Mouse (Mus musculus) embryonic fibroblast, embryonic 13.5 days (primary cell): ENCODE results near the gene Tec.

Experiments used
- CTCF ChIP-seq: IDR thresholded peaks from 2 replicates; pipeline ENCODE4 v1.5.1; 2011; ENCODE audit warnings: mild to moderate bottlenecking, control low read depth, low read length, moderate library complexity, borderline replicate concordance; ENCODE audit not compliant: insufficient read depth
- POLR2A ChIP-seq: IDR thresholded peaks from 2 replicates; pipeline ENCODE4 v1.6.1; 2011; ENCODE audit warnings: low read depth, mild to moderate bottlenecking, control low read depth, low read length, moderate library complexity

DNA sequence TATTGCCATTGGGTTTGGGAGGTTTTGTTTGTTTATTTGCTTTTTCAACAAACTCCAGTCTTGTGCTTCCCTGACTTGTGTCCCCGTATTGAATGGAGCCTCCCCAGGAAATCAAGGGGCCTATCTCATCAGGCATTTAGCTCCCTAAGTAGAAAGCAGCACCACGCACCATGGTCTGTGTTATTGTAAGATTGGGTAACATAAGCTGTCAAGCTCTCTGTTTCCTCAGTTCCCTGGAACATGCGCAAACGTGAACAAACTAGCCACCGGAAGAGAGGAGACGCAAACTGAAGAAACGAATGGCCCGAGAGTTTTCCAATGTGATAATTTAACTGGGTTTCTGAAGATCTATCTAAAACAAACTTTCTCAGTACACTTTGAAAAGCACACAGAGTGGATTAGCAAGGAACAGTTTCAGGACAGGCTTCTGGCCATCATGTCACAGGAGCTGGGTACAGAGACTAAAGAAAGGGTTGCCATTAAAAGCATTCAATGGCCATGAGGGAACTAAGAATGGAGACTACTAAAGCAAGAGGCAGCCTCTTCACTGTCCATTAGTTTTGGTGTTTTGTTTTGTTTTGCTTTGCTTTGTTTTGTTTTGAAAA is 48.1 kb downstream of the Tec start:
- TF ChIP-seq CTCF (no peak), POLR2A (no peak)
